Mouse (Mus musculus) thymus, adult 2 months (tissue): ENCODE measurements around the gene Plekha3.

Experiments used
- CTCF ChIP-seq: fragments of 200-500 bp; IDR thresholded peaks from 2 replicates; pipeline ENCODE4 v1.5.1; 2012; ENCODE audit warnings: mild to moderate bottlenecking, control low read depth, low read length, moderate library complexity, borderline replicate concordance; ENCODE audit not compliant: control insufficient read depth, poor library complexity, insufficient read depth; ENCODE audit errors: extremely low read depth
- POLR2A ChIP-seq: fragments of 200-500 bp; IDR thresholded peaks from 2 replicates; pipeline ENCODE4 v1.6.1; 2012; ENCODE audit warnings: mild to moderate bottlenecking, low read length, control low read depth, moderate library complexity; ENCODE audit not compliant: control insufficient read depth, poor library complexity, insufficient read depth; ENCODE audit errors: extremely low read depth

DNA sequence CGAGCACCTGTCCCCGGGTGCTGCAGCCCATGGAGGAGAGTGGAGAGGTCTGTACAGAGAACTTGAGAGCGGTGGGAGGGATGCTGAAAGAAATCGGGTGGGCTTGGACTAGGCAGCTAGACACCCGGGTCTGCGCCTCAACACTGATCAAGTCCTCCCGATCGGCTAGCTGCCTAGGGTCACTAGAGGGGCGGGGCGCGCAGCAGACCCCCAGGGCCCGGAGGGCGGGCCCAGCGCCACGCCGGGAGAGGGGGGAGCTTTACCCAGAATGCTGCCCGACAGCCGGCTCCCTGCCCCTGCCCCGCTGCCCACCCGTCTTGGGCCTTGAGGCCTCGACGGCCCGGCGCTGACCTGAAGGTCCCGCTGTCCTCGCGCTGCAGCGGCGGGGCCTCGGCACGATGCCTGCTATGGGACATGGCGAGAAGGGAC is 27.6 kb upstream of the Plekha3 start:
- TF ChIP-seq CTCF (no peak), POLR2A (no peak)
